Mouse (Mus musculus) gastrocnemius, postnatal 14 days (tissue): ENCODE measurements around the gene Tnk2. TPM values are rescaled to one million over a fixed set of nuclear protein-coding genes. Genes with fewer than 3 reads are reported as not detected.
A peak's percentile ranks its signal among the peaks of the same experiment; 100 is the strongest.

Experiments
- DNase-seq: peaks from one replicate; pipeline ENCODE4 v3.0.0; 2021; ENCODE audit warnings: mixed read lengths
- intact Hi-C: fragments of 180-260 bp; cut with DNase I; formaldehyde crosslinking; loops from one replicate; pipeline ENCODE4 v1.15.1; 2025; ENCODE audit warnings: low total_unique reads
- total RNA-seq, 2 experiments: library from RNA; stranded (reverse); gene quantifications; 2 replicates each; pipeline ENCODE4 v1.2.3; 2021

The Tnk2 gene
- total RNA-seq, 2 experiments from 2014 or later, result 34.6 to 42.8 TPM

GRCm38 (mm10) chr16:32671206-32671887, 27.7 kb downstream of the Tnk2 start:
- intact Hi-C loops, result no loop called here
- no peak for DNase-seq

GRCm38 (mm10) chr16:32672250-32672649, 28.6 kb downstream of the Tnk2 start:
- DNase-seq, result no peak
- intact Hi-C loops, result no loop called here

GRCm38 (mm10) chr16:32672861-32673560, 29.3 kb downstream of the Tnk2 start:
- intact Hi-C loops, result no loop called here

GRCm38 (mm10) chr16:32674121-32674740, 30.6 kb downstream of the Tnk2 start:
- intact Hi-C loops, result no loop called here

More at GRCm38 (mm10) chr16:32672861-32673560, 29.3 kb downstream of the Tnk2 start:
- no peak for DNase-seq

GRCm38 (mm10) chr16:32677040-32677700, 33.5 kb downstream of the Tnk2 start:
- DNase-seq, result no peak
- intact Hi-C loops, result no loop called here

More at GRCm38 (mm10) chr16:32674121-32674740, 30.6 kb downstream of the Tnk2 start:
- no peak for DNase-seq

- intact Hi-C loops, result no loop called here
- DNase-seq, result no peak
Observed at GRCm38 (mm10) chr16:32677903-32678302, 34.2 kb downstream of the Tnk2 start.

GRCm38 (mm10) chr16:32678812-32679211, 35.1 kb downstream of the Tnk2 start:
- intact Hi-C loops, result no loop called here
- no peak for DNase-seq

- DNase-seq, result no peak
- intact Hi-C loops, result loop anchor here (5.0 to 10.0 kb wide), 2 partner anchors 43 to 175 kb away; no protein-coding TSS in a partner anchor
Observed at GRCm38 (mm10) chr16:32679976-32680375, 36.3 kb downstream of the Tnk2 start.

- DNase-seq, result no peak
- intact Hi-C loops, result loop anchor here (5.0 to 10.0 kb wide), 2 partner anchors 44 to 176 kb away; no protein-coding TSS in a partner anchor
Observed at GRCm38 (mm10) chr16:32680806-32681205, 37.1 kb downstream of the Tnk2 start.

GRCm38 (mm10) chr16:32682194-32682593, 38.5 kb downstream of the Tnk2 start:
- intact Hi-C loops, result loop anchor here (2.0 to 10.0 kb wide), 3 partner anchors 23 to 177 kb away; no protein-coding TSS in a partner anchor
- peak; percentile 72 for DNase-seq

GRCm38 (mm10) chr16:32682841-32683240, 39.2 kb downstream of the Tnk2 start:
- intact Hi-C loops, result loop anchor here (2.0 to 10.0 kb wide), 3 partner anchors 24 to 178 kb away; no protein-coding TSS in a partner anchor
- DNase-seq, result no peak

GRCm38 (mm10) chr16:32683343-32683742, 39.7 kb downstream of the Tnk2 start:
- intact Hi-C loops, result loop anchor here (2.0 to 10.0 kb wide), 3 partner anchors 25 to 179 kb away; no protein-coding TSS in a partner anchor

GRCm38 (mm10) chr16:32685405-32685804, 41.7 kb downstream of the Tnk2 start:
- intact Hi-C loops, result loop anchor here (10.0 kb wide), 1 partner anchor 181 kb away; no protein-coding TSS in a partner anchor
- DNase-seq, result no peak

More at GRCm38 (mm10) chr16:32683343-32683742, 39.7 kb downstream of the Tnk2 start:
- DNase-seq, result no peak

GRCm38 (mm10) chr16:32685998-32686397, 42.3 kb downstream of the Tnk2 start:
- intact Hi-C loops, result loop anchor here (10.0 kb wide), 1 partner anchor 181 kb away; no protein-coding TSS in a partner anchor
- DNase-seq, result no peak

- intact Hi-C loops, result loop anchor here (10.0 kb wide), 1 partner anchor 182 kb away; no protein-coding TSS in a partner anchor
- no peak for DNase-seq
Observed at GRCm38 (mm10) chr16:32687221-32687620, 43.5 kb downstream of the Tnk2 start.

- intact Hi-C loops, result loop anchor here (10.0 kb wide), 1 partner anchor 184 kb away; no protein-coding TSS in a partner anchor
- DNase-seq, result no peak
Observed at GRCm38 (mm10) chr16:32688770-32689169, 45.1 kb downstream of the Tnk2 start.

GRCm38 (mm10) chr16:32689501-32689900, 45.8 kb downstream of the Tnk2 start:
- DNase-seq, result peak; percentile 64
- intact Hi-C loops, result loop anchor here (10.0 kb wide), 1 partner anchor 185 kb away; no protein-coding TSS in a partner anchor

GRCm38 (mm10) chr16:32696841-32697464, 53.3 kb downstream of the Tnk2 start:
- intact Hi-C loops, result no loop called here

More at GRCm38 (mm10) chr16:32696841-32697464, 53.3 kb downstream of the Tnk2 start:
- no peak for DNase-seq
